Mouse (Mus musculus) cerebral cortex, adult 2 months (tissue): ENCODE data around the gene Rabgap1l.

Experiments
- WGBS: fragments of 180-500 bp; shearing (Covaris S2); methylation state at CpG from one replicate; pipeline ENCODE4 v1.1.7; 2018; 5-methylcytosine and 5-hydroxymethylcytosine counted together

The Rabgap1l gene

GRCm38 (mm10) chr1:160786571-160786970, 6.4 kb downstream of the Rabgap1l start:
- WGBS = 85% methylated on average over 3 of the region's 3 CpGs

GRCm38 (mm10) chr1:160785681-160786225, 7.3 kb downstream of the Rabgap1l start:
- WGBS = 80% methylated on average over 4 of the region's 4 CpGs

- WGBS = 87% methylated on average over 1 of the region's 1 CpGs
Observed at GRCm38 (mm10) chr1:160784122-160784521, 8.9 kb downstream of the Rabgap1l start.

- 74% methylated on average over 1 of the region's 1 CpGs for WGBS
Observed at GRCm38 (mm10) chr1:160774166-160774565, 18.8 kb downstream of the Rabgap1l start.

- WGBS = 80% methylated on average over 2 of the region's 2 CpGs
Observed at GRCm38 (mm10) chr1:160765565-160765964, 27.4 kb downstream of the Rabgap1l start.

GRCm38 (mm10) chr1:160758243-160758642, 34.8 kb downstream of the Rabgap1l start:
- WGBS = 40% methylated on average over 3 of the region's 3 CpGs

GRCm38 (mm10) chr1:160750629-160751028, 42.4 kb downstream of the Rabgap1l start:
- 53% methylated on average over 2 of the region's 2 CpGs for WGBS

GRCm38 (mm10) chr1:160746786-160747185, 46.2 kb downstream of the Rabgap1l start:
- WGBS = 43% methylated on average over 7 of the region's 7 CpGs

GRCm38 (mm10) chr1:160745238-160745930, 47.6 kb downstream of the Rabgap1l start:
- 82% methylated on average over 7 of the region's 7 CpGs for WGBS

- 11% methylated on average over 3 of the region's 3 CpGs for WGBS
Observed at GRCm38 (mm10) chr1:160744009-160744408, 49.0 kb downstream of the Rabgap1l start.

- 4% methylated on average over 2 of the region's 2 CpGs for WGBS
Observed at GRCm38 (mm10) chr1:160743229-160743628, 49.8 kb downstream of the Rabgap1l start.

GRCm38 (mm10) chr1:160740650-160741049, 52.4 kb downstream of the Rabgap1l start:
- whole genome bisulfite sequencing = 79% methylated on average over 2 of the region's 2 CpGs

- WGBS = 96% methylated on average over 2 of the region's 2 CpGs
Observed at GRCm38 (mm10) chr1:160734743-160735142, 58.3 kb downstream of the Rabgap1l start.

- 80% methylated on average over 4 of the region's 4 CpGs for WGBS
Observed at GRCm38 (mm10) chr1:160729944-160730343, 63.1 kb downstream of the Rabgap1l start.

GRCm38 (mm10) chr1:160717742-160718141, 75.3 kb downstream of the Rabgap1l start:
- WGBS = 11% methylated on average over 3 of the region's 3 CpGs

GRCm38 (mm10) chr1:160713887-160714286, 79.1 kb downstream of the Rabgap1l start:
- 94% methylated on average over 4 of the region's 4 CpGs for WGBS

GRCm38 (mm10) chr1:160713383-160713782, 79.6 kb downstream of the Rabgap1l start:
- WGBS = 98% methylated on average over 1 of the region's 1 CpGs

GRCm38 (mm10) chr1:160704596-160704995, 88.4 kb downstream of the Rabgap1l start:
- 93% methylated on average over 2 of the region's 2 CpGs for WGBS

GRCm38 (mm10) chr1:160703813-160704212, 89.2 kb downstream of the Rabgap1l start:
- 98% methylated on average over 6 of the region's 6 CpGs for WGBS

GRCm38 (mm10) chr1:160693094-160693447, 99.9 kb downstream of the Rabgap1l start:
- 4% methylated on average over 1 of the region's 1 CpGs for WGBS

- WGBS = 81% methylated on average over 6 of the region's 6 CpGs
Observed at GRCm38 (mm10) chr1:160692224-160693093, 100.6 kb downstream of the Rabgap1l start.

- WGBS = 81% methylated on average over 1 of the region's 1 CpGs
Observed at GRCm38 (mm10) chr1:160691196-160691590, 101.8 kb downstream of the Rabgap1l start.
